Mouse (Mus musculus) spleen, adult 2 months (tissue): ENCODE results near the gene Hand1. TPM values are rescaled to one million over a fixed set of nuclear protein-coding genes. Genes with fewer than 3 reads are reported as not detected.
A peak's percentile ranks its signal among the peaks of the same experiment; 100 is the strongest.

Experiments used
- DNase-seq, 2 experiments: peaks; one replicate each; pipeline versions ENCODE4 v3.0.0 to v3.0.0-alpha.2; 2012 to 2021; ENCODE audit warnings: low spot score in 2 of 2, low read depth in 1 of 2
- H3K27ac ChIP-seq: fragments of 200-500 bp; 2 replicates; pipeline ENCODE4 v1.5.1; 2012; ENCODE audit warnings: low read length, inconsistent platforms; ENCODE audit not compliant: insufficient read depth
- H3K27me3 ChIP-seq: fragments of 200-500 bp; 2 replicates; pipeline ENCODE4 v1.6.1; 2012; ENCODE audit warnings: mild to moderate bottlenecking, moderate library complexity, low read length, inconsistent platforms; ENCODE audit not compliant: control insufficient read depth, insufficient read depth
- H3K36me3 ChIP-seq: fragments of 200-500 bp; 2 replicates; pipeline ENCODE4 v1.6.1; 2012; ENCODE audit warnings: mild to moderate bottlenecking, low read length, inconsistent platforms; ENCODE audit not compliant: control insufficient read depth, insufficient read depth
- H3K4me1 ChIP-seq: fragments of 200-500 bp; 2 replicates; pipeline ENCODE4 v1.6.1; 2011; ENCODE audit warnings: inconsistent platforms; ENCODE audit not compliant: control insufficient read depth, insufficient read depth, insufficient read length
- H3K4me3 ChIP-seq: fragments of 200-500 bp; 2 replicates; pipeline ENCODE4 v1.5.1; 2011; ENCODE audit warnings: mild to moderate bottlenecking, inconsistent platforms; ENCODE audit not compliant: insufficient read depth, insufficient read length; ENCODE audit errors: extremely low read depth
- CTCF ChIP-seq: fragments of 200-500 bp; IDR thresholded peaks from 2 replicates; pipeline ENCODE4 v1.5.1; 2011; ENCODE audit warnings: mild to moderate bottlenecking, inconsistent platforms; ENCODE audit not compliant: insufficient read depth, insufficient read length, insufficient replicate concordance; ENCODE audit errors: extremely low read depth
- POLR2A ChIP-seq: fragments of 200-500 bp; IDR thresholded peaks from 2 replicates; pipeline ENCODE4 v1.6.1; 2011; ENCODE audit warnings: low read depth, low read length, inconsistent platforms
- WGBS: fragments of 180-500 bp; shearing (Covaris S2); methylation state at CpG from one replicate; pipeline ENCODE4 v1.1.7; 2018; 5-methylcytosine and 5-hydroxymethylcytosine counted together
- polyA plus RNA-seq: library from polyadenylated mRNA; depleted of rRNA; stranded (reverse); fragments of >200 nt; gene quantifications from 2 replicates; pipeline ENCODE4 v1.2.3, GENCODE M21; 2012

Gene Hand1
- polyA plus RNA-seq, 1 experiment, result not detected

- under 1% methylated on average over 78 of the region's 85 CpGs for WGBS
These were observed 30.7 kb downstream of the Hand1 start for GRCm38 (mm10) chr11:57801766-57802510.

GRCm38 (mm10) chr11:57800971-57801765, 31.4 kb downstream of the Hand1 start, which contains the start of gene Sap30l:
Gene Sap30l (plus strand): TSS chr11:57801637.
- 1% methylated on average over 65 of the region's 66 CpGs for WGBS
- H3K36me3 ChIP-seq, result no peaks in the 10 kb centered on the region
- H3K4me3 ChIP-seq, result peak within 1 kb of the TSS; percentile 96
- peaks cover 2% of the 10 kb centered on the region; the same call in 1 of the 2 replicates for H3K27me3 ChIP-seq
- peak within 1 kb of the TSS; percentile 65 for H3K27ac ChIP-seq
- peaks cover 15% of the 10 kb centered on the region; the same call in 1 of the 2 replicates for H3K4me1 ChIP-seq
- TF ChIP-seq CTCF, result no peak
- TF ChIP-seq POLR2A, result peak; percentile 85
- peak; percentile 84 to 98 for DNase-seq

More at GRCm38 (mm10) chr11:57801766-57802510, 30.7 kb downstream of the Hand1 start:
- Histone ChIP-seq H3K36me3 (no peaks in the 10 kb centered on the region), H3K27ac (no peak overlapping the region), H3K27me3 (peaks cover 2% of the 10 kb centered on the region; the same call in 1 of the 2 replicates), H3K4me1 (peaks cover 15% of the 10 kb centered on the region; the same call in 1 of the 2 replicates), H3K4me3 (peak overlapping the region; percentile 76)
- TF ChIP-seq CTCF, result no peak
- no peak for TF ChIP-seq POLR2A
- peak in 1 of 2 experiments; percentile 38 for DNase-seq

GRCm38 (mm10) chr11:57800266-57800951, 32.2 kb downstream of the Hand1 start:
- Histone ChIP-seq H3K4me1 (peaks cover 15% of the 10 kb centered on the region; the same call in 1 of the 2 replicates), H3K27me3 (peaks cover 2% of the 10 kb centered on the region; the same call in 1 of the 2 replicates), H3K36me3 (no peaks in the 10 kb centered on the region), H3K27ac (no peak overlapping the region), H3K4me3 (peak overlapping the region; percentile 96)
- TF ChIP-seq CTCF (no peak), POLR2A (no peak)
- DNase-seq, result no peak
- 19% methylated on average over 22 of the region's 22 CpGs for WGBS

GRCm38 (mm10) chr11:57799456-57799855, 33.2 kb downstream of the Hand1 start:
- 89% methylated on average over 10 of the region's 10 CpGs for WGBS
- DNase-seq, result no peak
- H3K36me3 ChIP-seq, result no peaks in the 10 kb centered on the region
- no peak overlapping the region for H3K4me3 ChIP-seq
- H3K27me3 ChIP-seq, result peaks cover 2% of the 10 kb centered on the region; the same call in 1 of the 2 replicates
- H3K27ac ChIP-seq, result no peak overlapping the region
- TF ChIP-seq POLR2A, result no peak
- TF ChIP-seq CTCF, result no peak
- H3K4me1 ChIP-seq, result peaks cover 15% of the 10 kb centered on the region; the same call in 1 of the 2 replicates

GRCm38 (mm10) chr11:57797828-57798227, 34.8 kb downstream of the Hand1 start:
- Histone ChIP-seq H3K4me1 (peaks cover 11% of the 10 kb centered on the region; the same call in 1 of the 2 replicates), H3K27me3 (peaks cover 2% of the 10 kb centered on the region; the same call in 1 of the 2 replicates), H3K27ac (no peak overlapping the region), H3K36me3 (no peaks in the 10 kb centered on the region), H3K4me3 (no peak overlapping the region)
- no peak for DNase-seq
- TF ChIP-seq POLR2A (no peak), CTCF (no peak)
- 84% methylated on average over 9 of the region's 9 CpGs for WGBS

GRCm38 (mm10) chr11:57795086-57795485, 37.5 kb downstream of the Hand1 start:
- Histone ChIP-seq H3K4me1 (no peaks in the 10 kb centered on the region), H3K4me3 (no peak overlapping the region), H3K27me3 (no peaks in the 10 kb centered on the region), H3K36me3 (no peaks in the 10 kb centered on the region), H3K27ac (no peak overlapping the region)
- DNase-seq, result no peak
- WGBS, result 85% methylated on average over 6 of the region's 6 CpGs
- TF ChIP-seq POLR2A (no peak), CTCF (no peak)
